Mouse (Mus musculus) neural tube, embryonic 10.5 days (tissue): ENCODE data around the gene Syce1.
A peak's percentile ranks its signal among the peaks of the same experiment; 100 is the strongest.

ENCODE experiments used
- DNase-seq: peaks from one replicate; pipeline ENCODE4 v3.0.0-alpha.2; 2017; ENCODE audit warnings: low spot score; ENCODE audit errors: extremely low spot score

Gene Syce1

GRCm38 (mm10) chr7:140787406-140788052 lies at the start of gene Syce1:
Gene Syce1 (minus strand): TSS chr7:140787852.
- no peak for DNase-seq

GRCm38 (mm10) chr7:140836243-140837115 lies 48.8 kb upstream of the Syce1 start:
- no peak for DNase-seq

DNA sequence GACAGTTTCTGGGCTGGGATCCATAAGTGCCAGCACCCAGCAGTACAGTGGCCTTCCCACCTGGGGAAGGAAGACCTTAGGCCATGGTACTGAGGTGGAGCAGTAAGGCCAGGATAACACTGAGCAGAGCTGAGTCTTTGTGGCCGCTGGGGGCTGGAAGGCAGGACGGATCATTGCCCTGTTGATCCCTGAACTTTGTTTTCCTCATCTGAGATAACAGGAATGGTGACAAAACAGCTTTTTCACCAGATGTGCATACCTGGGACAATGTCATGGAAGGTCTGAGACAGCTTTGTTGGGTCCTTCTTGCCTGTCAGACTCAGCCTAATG lies 48.1 kb upstream of the Syce1 start:
- no peak for DNase-seq

DNA sequence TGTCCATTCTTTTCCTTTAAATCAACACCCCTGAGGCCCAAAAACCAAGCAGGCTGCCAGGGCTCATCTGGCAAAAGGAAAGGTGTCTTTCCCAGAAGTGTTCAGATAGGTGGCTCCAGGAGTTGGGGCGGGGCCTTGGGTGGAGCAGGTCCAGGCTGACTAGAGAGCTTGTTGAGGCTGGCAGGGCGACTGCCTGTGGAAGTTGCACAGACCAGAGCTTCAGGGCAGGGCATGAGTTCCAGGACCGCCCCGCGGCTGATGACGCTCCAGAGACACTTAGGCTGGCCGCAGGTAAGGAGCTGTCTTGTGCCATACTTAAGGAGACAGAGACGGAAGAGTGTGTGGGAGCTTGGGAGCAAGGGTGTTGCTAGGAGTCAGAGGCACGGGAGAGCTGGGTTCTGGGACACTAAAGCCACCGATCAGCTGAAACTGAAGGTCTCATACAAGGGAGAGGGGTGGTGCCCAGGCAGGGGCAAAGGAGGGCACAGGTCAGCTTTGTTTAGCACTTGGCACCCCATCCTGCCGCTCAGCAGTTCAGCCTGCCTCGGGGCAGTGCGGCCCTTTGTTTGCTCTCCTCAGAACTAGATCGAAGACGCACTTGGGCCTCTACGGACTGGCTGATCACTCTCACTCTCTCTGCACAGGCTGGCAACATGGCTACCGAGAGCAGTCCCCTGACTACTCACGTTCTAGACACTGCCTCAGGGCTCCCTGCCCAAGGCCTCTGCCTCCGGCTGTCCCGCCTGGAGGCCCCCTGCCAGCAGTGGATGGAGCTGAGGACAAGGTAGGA lies 47.5 kb upstream of the Syce1 start, which contains the start of gene Urah:
Gene Urah, plus strand, starts transcription at position 51 of the 790 bp plus-strand sequence.
- DNase-seq, result no peak

DNA sequence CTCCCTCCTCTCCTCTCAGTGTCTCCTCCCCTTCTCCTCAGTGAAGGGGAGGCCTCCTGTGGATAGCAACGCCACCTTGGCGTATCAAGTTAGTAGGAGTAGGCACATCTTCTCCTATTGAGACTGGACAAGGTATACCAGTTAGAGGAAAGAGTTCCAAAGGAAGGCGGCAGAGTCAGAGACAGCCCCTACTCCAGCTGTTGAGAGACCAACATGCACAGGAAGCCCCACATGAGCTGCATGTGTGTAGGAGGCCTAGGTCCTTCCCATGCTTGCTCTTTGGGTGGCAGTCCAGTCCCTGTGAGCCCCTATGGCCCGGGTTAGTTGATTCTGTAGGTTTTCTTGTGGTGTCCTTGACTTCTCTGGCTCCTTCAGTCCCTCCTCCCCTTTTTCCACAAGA lies 45.7 kb upstream of the Syce1 start:
- no peak for DNase-seq

DNA sequence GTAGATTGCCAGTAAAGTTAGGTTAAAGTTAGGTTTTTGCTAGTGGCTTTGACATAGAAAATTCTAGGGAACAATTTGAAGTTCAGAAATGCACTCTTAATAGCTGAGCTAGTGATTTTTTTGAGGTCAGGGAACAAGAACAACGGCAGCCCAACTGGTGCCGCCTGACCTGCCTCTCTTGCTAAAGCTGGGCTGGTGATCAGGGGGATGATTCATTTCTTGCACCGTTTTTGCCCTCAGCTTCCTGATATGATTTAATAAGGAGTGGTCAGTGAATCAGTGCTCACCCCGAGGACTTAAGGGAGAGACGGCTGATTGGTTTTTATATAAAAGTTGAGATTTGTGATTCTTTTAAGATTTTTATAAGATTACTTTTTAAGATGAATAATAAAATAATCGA lies 43.8 kb upstream of the Syce1 start:
- no peak for DNase-seq

- no peak for DNase-seq
Observed at GRCm38 (mm10) chr7:140828171-140828881, 40.7 kb upstream of the Syce1 start.

- DNase-seq, result no peak
Observed at GRCm38 (mm10) chr7:140822731-140823130, 35.1 kb upstream of the Syce1 start.

DNA sequence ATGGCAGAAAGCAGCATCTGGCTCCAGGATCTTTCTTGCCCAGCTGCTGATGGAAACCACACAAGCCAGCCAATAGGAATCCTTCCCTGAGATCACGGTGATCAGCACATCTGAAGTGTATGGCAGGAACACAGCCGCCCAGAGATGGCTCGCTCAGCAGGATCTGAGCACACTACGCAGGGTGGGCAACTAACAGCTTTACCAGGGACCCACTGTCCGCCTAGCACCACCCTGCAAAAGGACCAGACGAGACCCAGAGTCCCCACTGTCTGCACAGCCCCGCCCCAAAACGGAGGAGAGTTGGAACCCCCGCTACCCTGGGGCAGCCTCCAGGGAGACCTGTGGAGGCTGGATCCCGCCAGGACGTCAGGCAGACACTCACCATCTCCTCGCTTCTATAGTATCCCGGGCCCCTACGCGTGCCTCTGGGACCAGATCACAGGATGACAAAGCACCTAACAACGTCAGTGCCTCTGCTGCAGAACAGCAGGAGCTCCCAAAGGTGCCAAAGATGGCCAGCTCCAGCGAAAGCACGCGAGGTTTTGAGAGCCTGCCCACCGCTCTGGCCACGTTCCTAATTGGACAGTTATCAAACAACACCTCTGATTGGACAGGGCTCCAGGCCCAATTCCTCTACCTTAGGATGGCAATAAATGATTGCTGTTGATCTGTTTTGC lies 34.1 kb upstream of the Syce1 start, which contains the start of gene Zfp941:
Gene Zfp941, minus strand, starts transcription at position 526 of the 677 bp plus-strand sequence.
- peak; percentile 61 for DNase-seq

GRCm38 (mm10) chr7:140821305-140821652 lies 33.6 kb upstream of the Syce1 start:
- no peak for DNase-seq

DNA sequence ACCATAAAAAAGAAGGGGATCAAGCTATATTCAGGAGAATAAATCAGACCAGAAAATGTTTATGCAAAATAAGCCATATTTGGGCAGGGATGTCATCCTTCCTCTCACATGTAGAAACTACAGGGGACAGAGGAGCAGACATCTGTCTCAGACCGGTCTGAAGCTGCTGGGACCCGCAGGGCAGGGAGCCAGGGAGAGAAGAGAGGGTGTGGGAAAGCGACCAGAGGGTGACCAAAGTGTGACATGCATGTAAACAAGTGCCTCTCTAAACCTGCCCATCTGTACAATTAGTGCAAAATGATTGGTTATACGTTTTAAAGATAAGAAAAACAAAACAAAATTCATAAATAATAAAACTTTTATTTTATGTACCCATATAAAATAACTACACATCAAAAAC lies 32.5 kb upstream of the Syce1 start:
- no peak for DNase-seq

- DNase-seq, result no peak
Observed at GRCm38 (mm10) chr7:140812850-140813249, 25.2 kb upstream of the Syce1 start.

DNA sequence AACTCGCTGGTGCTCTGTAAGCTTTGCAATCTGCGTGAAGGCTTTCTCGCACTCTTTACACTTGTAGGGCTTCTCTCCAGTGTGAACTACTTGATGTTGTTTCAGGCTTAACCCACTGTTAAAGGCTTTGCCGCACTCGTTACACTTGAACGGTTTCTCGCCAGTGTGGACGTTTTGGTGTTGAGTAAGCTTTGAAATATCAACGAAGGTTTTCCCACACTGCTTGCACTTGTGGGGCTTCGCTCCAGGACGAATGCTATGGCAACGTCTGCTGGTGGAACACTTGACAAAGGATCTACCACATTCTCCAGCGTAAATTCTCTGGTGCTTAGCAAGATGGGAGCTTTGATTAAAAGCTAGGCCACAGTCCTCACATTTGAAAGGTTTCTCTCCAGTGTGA lies 24.1 kb upstream of the Syce1 start:
- DNase-seq, result no peak

GRCm38 (mm10) chr7:140810496-140810895 lies 22.8 kb upstream of the Syce1 start:
- no peak for DNase-seq

DNA sequence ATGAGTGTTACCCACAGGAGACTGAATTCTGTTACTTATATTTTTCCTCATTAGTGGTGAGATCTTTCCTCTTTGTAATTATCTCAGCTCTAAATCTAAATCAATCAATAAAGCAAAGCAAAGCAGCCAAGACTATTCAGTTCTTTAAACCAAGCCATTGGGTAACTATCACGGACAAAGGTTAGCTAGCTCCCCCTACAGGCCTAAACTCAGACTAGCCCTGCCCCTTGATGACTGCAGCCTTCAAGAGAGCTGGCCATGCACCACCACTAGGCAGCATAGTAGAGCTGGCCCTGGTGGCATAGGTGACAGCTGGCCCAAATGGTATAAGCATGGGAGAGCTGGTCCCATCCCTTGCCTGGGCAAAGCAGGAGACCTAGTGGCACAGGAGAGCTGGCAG lies 18.1 kb upstream of the Syce1 start:
- no peak for DNase-seq

- DNase-seq, result no peak
Observed at GRCm38 (mm10) chr7:140802629-140803028, 15.0 kb upstream of the Syce1 start.

GRCm38 (mm10) chr7:140798212-140798611 lies 10.6 kb upstream of the Syce1 start:
- no peak for DNase-seq

- no peak for DNase-seq
Observed at GRCm38 (mm10) chr7:140797619-140798018, 10.0 kb upstream of the Syce1 start.

GRCm38 (mm10) chr7:140793541-140793940 lies 5.9 kb upstream of the Syce1 start:
- DNase-seq, result no peak

DNA sequence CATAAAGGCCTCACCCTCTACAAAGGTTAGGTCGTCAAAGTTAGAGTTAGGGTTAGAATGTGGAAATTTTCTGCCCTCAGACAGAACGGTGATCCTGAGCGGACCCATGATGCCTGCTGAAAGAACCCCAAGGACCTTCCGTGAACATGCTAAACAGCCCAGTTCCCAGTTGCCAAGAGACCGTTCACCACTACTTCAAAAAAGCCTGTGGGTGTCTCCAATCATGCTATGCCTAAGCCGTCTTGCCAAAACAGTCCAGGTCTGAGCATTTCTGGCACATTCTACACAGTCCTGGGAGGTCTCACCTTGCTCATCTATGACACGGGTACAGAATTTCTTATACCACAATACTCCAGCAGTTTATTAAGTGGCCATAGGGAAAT lies 392 bp upstream of the Syce1 start:
- no peak for DNase-seq

DNA sequence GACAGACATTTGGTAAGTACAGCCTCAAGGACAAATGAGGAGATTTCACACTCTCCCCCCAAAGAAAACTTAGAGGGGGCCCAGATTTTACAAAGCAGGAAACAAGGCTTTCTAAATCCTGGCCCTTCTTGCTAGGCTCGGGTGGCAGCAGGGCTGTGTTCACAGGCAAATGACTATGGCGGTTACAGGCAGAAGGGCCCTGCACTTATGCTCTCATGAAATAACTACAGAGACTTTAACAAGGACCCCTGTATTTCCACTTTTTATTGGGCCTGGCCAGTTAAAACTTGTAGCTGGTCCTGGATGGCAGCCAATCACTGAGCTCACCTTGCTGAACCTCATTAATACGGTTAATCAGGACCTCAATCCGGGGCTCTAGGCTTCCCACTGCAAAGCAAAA lies 7.1 kb downstream of the Syce1 start:
- DNase-seq, result no peak
